Comparison of ENCODE assay signal across 11 mouse cellular contexts in genomic region chr10:128133650-128134332, GRCm38 (mm10). TPM values are rescaled to one million over a fixed set of nuclear protein-coding genes. Genes with fewer than 3 reads are reported as not detected.
DNase-seq lines count a peak whose midpoint lies in the region; TF ChIP-seq lines count a peak whose summit lies in the region.
"Had no signal": no experiment of that assay in that cellular context is flagged by ENCODE, and none has a peak within 500 bp of the region (broad histone marks: within the 10 kb centered on the region; RNA-seq: fewer than 3 reads in every experiment).

No protein-coding gene starts in this region.

- TF ChIP-seq CTCF in cortical plate, adult 2 months (IDR thresholded peaks at IDR 0.05; ENCODE audit: extremely low read depth, insufficient read depth, low read length) = no peak

- intact Hi-C loops in heart, postnatal 25 days (cut with DNase I) = loop anchor here (10.0 kb wide), 1 partner anchor 151 kb away; no protein-coding TSS in a partner anchor

- peaks cover 5% of the 10 kb centered on the region for H3K4me1 ChIP-seq in cortical plate, adult 2 months (ENCODE audit: control insufficient read depth, insufficient read depth, low read length)

- no peak overlapping the region for H3K4me3 ChIP-seq in cortical plate, adult 2 months (ENCODE audit: insufficient read depth, low read length)

- peak; percentile 32 to 55 for DNase-seq in kidney, postnatal 4 days
- DNase-seq in kidney, adult 8-10 months = no peak
- peak; percentile 38 to 62 for DNase-seq in layer of hippocampus, adult 8-10 months (ENCODE audit: low spot score in 2 of 2)
- DNase-seq in naive thymus-derived CD4-positive, alpha-beta T cell, adult 2 months (ENCODE audit: low read depth) = peak; percentile 42
- DNase-seq in heart, postnatal 4 days = no peak
- DNase-seq in Muller cell, postnatal 12 days (ENCODE audit: inconsistent ontology term) = no peak
- DNase-seq in heart, postnatal 25 days (ENCODE audit: low spot score) = no peak
- DNase-seq: embryo, embryonic 11 days; gastrocnemius, postnatal 10 days had no signal

- TF ChIP-seq POLR2A in cortical plate, adult 2 months (IDR thresholded peaks at IDR 0.05; ENCODE audit: extremely low read depth, insufficient read depth, low read length) = 0 out of 2 replicates have a peak, but pooled peaks have one; percentile 5

- H3K27ac ChIP-seq in cortical plate, adult 2 months (ENCODE audit: insufficient read depth, low read length) = 0 out of 2 replicates have a peak overlapping the region, but pooled peaks have one; percentile 18
- H3K27ac ChIP-seq: liver, embryonic 14.5 days had no signal

RNA-seq across cellular contexts. Expression of gene Baz2a, which starts 42.4 kb away (rescaled TPM):
- 30.2 and 32.1 TPM in 2 replicates for polyA plus RNA-seq in cortical plate, adult 2 months (2012; rRNA removed)
- total RNA-seq in layer of hippocampus, adult 8-10 months (2022) = 10 to 100 TPM; 38.8 to 50.0 (median 46.3) TPM
- 10 to 100 TPM; 28.0 to 30.0 TPM for total RNA-seq in heart, postnatal 4 days (2021)
- 10 to 100 TPM; 20.0 to 24.4 TPM for total RNA-seq in heart, postnatal 25 days (2021)

RNA-seq across cellular contexts. Expression of gene Rbms2, which starts 46.3 kb away (rescaled TPM):
- 16.5 and 16.9 TPM in 2 replicates for polyA plus RNA-seq in cortical plate, adult 2 months (2012; rRNA removed)
- total RNA-seq in layer of hippocampus, adult 8-10 months (2022) = 10 to 100 TPM; 12.1 to 19.4 (median 16.5) TPM
- total RNA-seq in heart, postnatal 4 days (2021) = 10 to 100 TPM; 95.9 to 97.3 TPM
- 10 to 100 TPM; 82.2 to 88.4 TPM for total RNA-seq in heart, postnatal 25 days (2021)

RNA-seq across cellular contexts. Expression of gene Atp5b, which starts 50.7 kb away (rescaled TPM):
- 1,438 and 1,451 TPM in 2 replicates for polyA plus RNA-seq in cortical plate, adult 2 months (2012; rRNA removed)
- total RNA-seq in layer of hippocampus, adult 8-10 months (2022) = 1,000 to 10,000 TPM; 1,554 to 1,727 (median 1,622) TPM
- 1,000 to 10,000 TPM; 6,416 to 6,613 TPM for total RNA-seq in heart, postnatal 4 days (2021)
- total RNA-seq in heart, postnatal 25 days (2021) = 1,000 to 10,000 TPM; 9,293 to 9,309 TPM

Comparison
In these comparisons a context has a peak if more than half of its experiments do, and no peak if none do; other contexts are left out.
1. DNase-seq: peak in kidney, postnatal 4 days (2 of 2), layer of hippocampus, adult 8-10 months (2 of 2) and naive thymus-derived CD4-positive, alpha-beta T cell, adult 2 months (single experiment); none in kidney, adult 8-10 months (0 of 2), heart, postnatal 4 days (single experiment), Muller cell, postnatal 12 days (single experiment) and heart, postnatal 25 days (single experiment).
2. RNA of gene Rbms2, which starts 46.3 kb away (total RNA-seq): 95.9 to 97.3 TPM in heart, postnatal 4 days and 82.2 to 88.4 TPM in heart, postnatal 25 days; 12.1 to 19.4 TPM in layer of hippocampus, adult 8-10 months; every median in the first group is over 4 times any median in the second.